In the genomic region with DNA sequence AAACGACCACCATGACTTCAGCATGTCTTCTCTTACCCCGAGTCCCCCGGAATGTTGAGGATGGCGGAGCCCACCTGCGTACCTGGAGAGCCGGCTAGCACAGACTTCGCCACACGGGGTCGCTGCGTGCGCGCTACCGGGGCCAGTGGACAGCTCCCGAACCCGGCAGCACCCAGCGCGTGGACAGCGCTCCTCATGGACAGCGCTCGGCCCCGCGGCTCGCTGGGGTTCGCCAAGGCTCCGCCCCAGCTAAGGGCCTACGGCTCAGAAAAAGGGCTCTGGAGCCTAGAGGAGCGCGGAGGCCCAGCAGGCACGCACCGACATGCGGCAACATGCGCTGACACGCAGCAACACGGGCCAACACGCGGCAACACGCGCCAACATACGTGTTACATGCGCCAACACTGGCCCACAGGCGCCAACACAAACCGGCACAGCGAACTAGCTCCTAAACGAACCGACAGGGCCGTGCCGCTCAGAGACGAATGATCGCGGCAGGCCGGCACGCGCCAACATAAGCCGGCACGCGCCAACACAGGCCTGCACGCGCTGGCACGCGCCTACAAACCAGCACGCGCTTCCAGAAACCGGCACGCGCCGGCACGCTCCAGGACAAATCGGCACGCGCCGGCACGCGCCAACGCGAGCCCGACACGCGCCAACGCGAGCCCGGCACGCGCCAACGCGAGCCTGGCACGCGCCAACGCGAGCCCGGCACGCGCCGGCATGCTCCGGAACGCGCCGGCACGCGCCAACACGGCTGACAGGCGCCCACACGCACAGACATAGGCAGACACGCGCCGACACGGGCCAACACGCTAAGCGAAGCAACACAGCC, we compare ENCODE assay signal across 9 mouse cellular contexts. TPM values are rescaled to one million over a fixed set of nuclear protein-coding genes. Genes with fewer than 3 reads are reported as not detected.
DNase-seq lines count a peak whose midpoint lies in the region; ATAC-seq and TF ChIP-seq lines count a peak whose summit lies in the region.
"Had no signal": no experiment of that assay in that cellular context is flagged by ENCODE, and none has a peak within 500 bp of the region (broad histone marks: within the 10 kb centered on the region; RNA-seq: fewer than 3 reads in every experiment).

No protein-coding gene starts in this region.

- H3K4me3 ChIP-seq in cortical plate, adult 2 months (ENCODE audit: insufficient read depth, low read length): peak overlapping the region; percentile 63
- H3K4me3 ChIP-seq in left cerebral cortex, adult 2 months: peak overlapping the region; percentile 48
- H3K4me3 ChIP-seq: erythroblast, embryonic 14.5 days had no signal

- TF ChIP-seq CTCF in cortical plate, adult 2 months (IDR thresholded peaks at IDR 0.05; ENCODE audit: extremely low read depth, insufficient read depth, low read length): 0 out of 2 replicates have a peak, but pooled peaks have one; percentile 14
- TF ChIP-seq CTCF in left cerebral cortex, adult 2 months (IDR thresholded peaks at IDR 0.05): peak; percentile 69

- no peak for TF ChIP-seq POLR2A in cortical plate, adult 2 months (IDR thresholded peaks at IDR 0.05; ENCODE audit: extremely low read depth, insufficient read depth, low read length)

- ATAC-seq in erythroblast, adult 5-6 weeks (replicated peaks; ENCODE audit: low FRiP score, poor library complexity, severe bottlenecking): no peak

- DNase-seq in adrenal gland, adult 8-10 months: peak; percentile 48
- DNase-seq in gastrocnemius, postnatal 25 days: peak; percentile 59
- DNase-seq in induced T-regulatory cell, adult 2 months (ENCODE audit: low read depth): peak; percentile 44
- peak; percentile 78 to 83 for DNase-seq in left cerebral cortex, adult 2 months (ENCODE audit: extremely low spot score in 1 of 2, low spot score in 2 of 2)
- DNase-seq in lung, postnatal 25 days (ENCODE audit: low spot score): peak; percentile 61
- peak; percentile 80 for DNase-seq in right cerebral cortex, adult 18-20 months

- peaks cover 2% of the 10 kb centered on the region; the same call in 1 of the 2 replicates for H3K4me1 ChIP-seq in cortical plate, adult 2 months (ENCODE audit: control insufficient read depth, insufficient read depth, low read length)

- intact Hi-C loops in left cerebral cortex, adult 2 months (cut with DNase I): loop anchor here (1.0 to 5.0 kb wide), 4 partner anchors 211 to 516 kb away; no protein-coding TSS in a partner anchor

- H3K27ac ChIP-seq in cortical plate, adult 2 months (ENCODE audit: insufficient read depth, low read length): peak overlapping the region; percentile 91
- peak overlapping the region; percentile 84 for H3K27ac ChIP-seq in left cerebral cortex, adult 2 months

RNA-seq across cellular contexts. Expression of gene Grb10, which starts 12.5 kb away (rescaled TPM):
- total RNA-seq in adrenal gland, adult 8-10 months (2022): 10 to 100 TPM; 64.1 to 75.4 (median 74.2) TPM
- polyA plus RNA-seq in cortical plate, adult 2 months (2012; rRNA removed): 27.2 and 31.1 TPM in 2 replicates
- total RNA-seq in gastrocnemius, postnatal 25 days (2021): 10 to 100 TPM; 68.6 to 78.9 TPM
- total RNA-seq in left cerebral cortex, adult 2 months (2021): 10 to 100 TPM; 30.5 to 35.1 TPM
- 1.0 and 2.1 TPM in 2 replicates for total RNA-seq in erythroblast, adult 5-6 weeks (2015; ENCODE audit: low replicate concordance)
- 1.8 and 4.3 TPM in 2 replicates for total RNA-seq in erythroblast, adult 5-6 weeks (2017; ENCODE audit: low replicate concordance)

Comparison
In these comparisons a context has a peak if more than half of its experiments do, and no peak if none do; other contexts are left out.
1. RNA of gene Grb10, which starts 12.5 kb away (total RNA-seq): 68.6 to 78.9 TPM in gastrocnemius, postnatal 25 days, 64.1 to 75.4 TPM in adrenal gland, adult 8-10 months and 30.5 to 35.1 TPM in left cerebral cortex, adult 2 months; 1.0 to 4.3 TPM in erythroblast, adult 5-6 weeks; every median in the first group is over 4 times any median in the second.
2. Peak in every context shown above with its lines, with median percentiles within 50 percentile points of each other: DNase-seq.